Mouse (Mus musculus): ENCODE measurements at regions not wholly inside any gene's neighbourhood (a gene's known extent, or its start where the extent isn't known, plus 50 kb on each side); places are given as distances from the start of the nearest gene placed in this dataset.
A peak's percentile ranks its signal among the peaks of the same experiment; 100 is the strongest.

- DNase-seq (ENCODE audit: low spot score), result no peak
Observed at GRCm38 (mm10) chr9:122566060-122566459, 181.1 kb upstream of the Topaz1 start.

DNA sequence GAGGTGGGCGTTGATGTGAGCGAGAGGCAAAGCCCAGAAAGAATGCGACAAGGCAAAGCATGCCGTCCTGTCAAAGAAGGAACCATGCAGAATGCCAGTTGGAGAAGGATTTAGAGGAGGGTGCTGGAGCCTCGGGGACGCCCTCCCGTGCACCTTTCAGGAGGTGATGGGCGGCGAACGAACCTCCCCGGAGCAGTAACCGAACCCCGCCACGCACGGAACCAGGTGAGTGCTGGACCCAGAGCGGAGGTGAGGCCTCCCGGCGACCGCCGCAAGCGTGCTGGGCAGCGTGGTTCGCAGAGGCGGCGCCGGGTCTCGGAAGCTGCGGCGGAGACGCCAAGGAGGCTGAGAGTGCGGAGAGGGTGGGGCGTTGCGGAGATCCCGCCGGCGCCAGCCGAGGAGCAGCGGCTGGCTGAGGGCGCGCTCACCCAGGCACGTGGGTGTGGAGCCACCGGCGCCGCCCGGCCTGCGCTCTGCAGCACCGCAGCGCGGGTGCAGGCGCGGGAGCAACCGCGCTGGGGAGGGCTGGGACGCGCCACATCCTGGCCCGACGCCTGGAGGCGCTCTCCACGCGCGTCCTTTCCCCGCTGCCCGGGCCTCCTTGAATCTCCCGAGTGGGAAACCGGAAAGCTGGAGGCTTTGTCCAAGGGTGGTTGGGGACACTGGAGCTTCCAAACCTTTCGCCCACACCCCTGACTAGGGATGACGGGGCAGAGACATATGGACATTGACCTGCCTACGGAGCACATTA is 178.3 kb upstream of the Topaz1 start:
- no peak for DNase-seq (ENCODE audit: low spot score)

DNA sequence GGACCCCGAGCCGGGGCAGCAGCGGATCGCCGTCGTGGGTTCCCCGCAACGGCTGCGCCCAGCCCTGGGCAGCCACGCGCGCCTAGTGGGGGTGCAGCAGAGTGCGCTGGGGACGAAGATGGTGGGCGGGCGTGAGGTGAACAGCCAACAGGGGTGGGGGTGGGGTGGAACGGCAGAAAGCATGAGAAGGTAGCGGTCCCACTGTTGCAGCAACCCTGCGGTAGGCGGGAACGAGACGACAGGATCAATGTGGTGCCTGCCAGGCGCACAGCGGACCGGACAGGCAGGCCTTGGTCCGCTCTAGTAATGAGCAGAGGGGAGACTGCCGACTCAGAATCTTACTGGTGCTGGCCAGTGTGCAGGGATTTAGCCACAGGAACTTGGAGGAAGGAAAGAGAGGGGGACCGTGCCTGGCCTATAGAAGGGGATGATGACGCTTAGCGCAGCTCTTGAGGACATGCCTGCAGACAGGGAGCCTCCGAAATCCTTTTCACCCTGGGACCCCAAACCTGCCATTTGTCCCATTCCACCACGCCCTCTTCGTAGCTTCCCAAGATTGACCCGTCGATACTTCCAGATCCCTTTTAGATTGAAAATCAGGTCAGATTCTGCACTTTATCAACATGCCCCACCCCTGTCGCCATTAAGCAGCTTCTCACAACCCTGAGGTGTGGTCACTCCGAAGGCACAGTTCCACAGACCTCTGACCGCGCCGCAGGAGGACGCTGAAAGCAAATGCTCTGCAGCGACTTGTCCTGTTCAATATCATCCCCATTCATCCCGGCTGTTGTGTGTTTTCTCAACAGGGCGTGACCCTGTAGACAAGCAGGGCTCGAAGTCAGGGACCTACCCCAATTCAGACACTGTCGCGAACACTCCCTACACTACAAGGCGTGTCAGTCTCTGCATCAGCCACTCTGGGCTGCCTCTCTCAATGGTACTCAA is 177.4 kb upstream of the Topaz1 start:
- DNase-seq (ENCODE audit: low spot score), result no peak

DNA sequence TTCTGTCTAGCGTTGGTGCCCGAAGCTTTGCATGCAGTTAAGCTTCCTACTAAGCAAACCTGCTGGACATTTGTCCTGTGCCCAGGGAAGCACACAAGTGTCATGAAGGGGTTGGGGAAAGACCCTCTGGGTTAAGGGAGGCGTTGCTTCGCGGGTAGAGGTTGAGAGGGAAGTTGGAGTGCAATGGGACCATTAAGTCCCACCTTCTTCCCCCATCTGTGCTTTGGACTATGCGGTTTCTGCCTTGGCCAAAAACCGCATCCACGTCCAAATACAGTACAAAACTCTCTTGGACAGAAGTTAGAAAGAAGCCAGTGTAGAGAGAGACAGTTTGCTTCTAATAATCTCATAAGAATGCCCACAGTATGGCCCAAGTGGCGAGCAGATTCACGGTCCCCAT is 176.1 kb upstream of the Topaz1 start:
- DNase-seq (ENCODE audit: low spot score), result no peak

- no peak for DNase-seq (ENCODE audit: low spot score)
Observed at GRCm38 (mm10) chr9:122571402-122572059, 175.6 kb upstream of the Topaz1 start.

GRCm38 (mm10) chr9:122572060-122572835 is 174.9 kb upstream of the Topaz1 start:
- peak; percentile 5 for DNase-seq (ENCODE audit: low spot score)

GRCm38 (mm10) chr9:122572836-122573267 is 174.3 kb upstream of the Topaz1 start:
- DNase-seq (ENCODE audit: low spot score), result no peak

- DNase-seq (ENCODE audit: low spot score), result no peak
Observed at GRCm38 (mm10) chr9:122585228-122585627, 161.9 kb upstream of the Topaz1 start.

DNA sequence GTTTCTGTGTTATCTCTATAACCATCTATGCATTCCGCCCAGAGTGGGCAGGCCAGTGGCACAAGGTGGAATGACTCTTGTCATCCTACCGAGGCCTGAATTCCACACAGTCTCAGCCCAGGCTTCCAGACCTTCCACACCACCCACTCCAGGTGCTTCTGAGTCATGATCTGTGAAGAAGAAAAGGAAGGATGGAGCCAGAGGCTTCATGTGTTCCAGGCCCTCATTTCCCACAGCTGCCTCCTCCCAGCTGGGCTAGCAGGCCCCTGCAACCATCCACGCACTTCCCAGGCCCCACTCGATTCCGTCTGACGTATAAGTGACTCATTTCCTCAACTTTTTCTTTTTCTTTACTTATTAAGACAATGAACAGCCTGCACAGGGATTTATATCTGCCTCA is 160.7 kb upstream of the Topaz1 start:
- no peak for DNase-seq (ENCODE audit: low spot score)

DNA sequence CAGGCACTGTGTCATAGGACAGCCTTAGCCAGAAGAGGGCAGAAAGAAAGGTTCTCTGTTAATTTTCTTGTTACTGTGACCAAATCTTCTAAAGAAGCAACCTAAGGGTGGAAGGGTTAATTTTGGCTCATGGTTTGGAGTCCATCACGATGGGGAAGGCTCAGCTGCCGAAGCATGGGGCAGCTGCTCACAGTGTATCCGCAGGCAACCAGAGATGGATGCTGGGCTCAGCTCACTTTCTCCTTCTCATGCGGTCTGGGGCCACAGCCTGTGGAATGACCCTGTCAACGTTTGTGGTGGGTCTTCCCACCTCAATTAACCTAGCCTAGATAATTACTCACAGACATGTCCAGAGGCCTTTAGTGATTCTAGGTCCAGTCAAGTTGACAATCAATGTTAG is 160.2 kb upstream of the Topaz1 start:
- no peak for DNase-seq (ENCODE audit: low spot score)

- no peak for DNase-seq (ENCODE audit: low spot score)
Observed at GRCm38 (mm10) chr9:122588246-122588645, 158.9 kb upstream of the Topaz1 start.

GRCm38 (mm10) chr9:122592820-122593615 is 154.1 kb upstream of the Topaz1 start:
- DNase-seq (ENCODE audit: low spot score), result no peak

DNA sequence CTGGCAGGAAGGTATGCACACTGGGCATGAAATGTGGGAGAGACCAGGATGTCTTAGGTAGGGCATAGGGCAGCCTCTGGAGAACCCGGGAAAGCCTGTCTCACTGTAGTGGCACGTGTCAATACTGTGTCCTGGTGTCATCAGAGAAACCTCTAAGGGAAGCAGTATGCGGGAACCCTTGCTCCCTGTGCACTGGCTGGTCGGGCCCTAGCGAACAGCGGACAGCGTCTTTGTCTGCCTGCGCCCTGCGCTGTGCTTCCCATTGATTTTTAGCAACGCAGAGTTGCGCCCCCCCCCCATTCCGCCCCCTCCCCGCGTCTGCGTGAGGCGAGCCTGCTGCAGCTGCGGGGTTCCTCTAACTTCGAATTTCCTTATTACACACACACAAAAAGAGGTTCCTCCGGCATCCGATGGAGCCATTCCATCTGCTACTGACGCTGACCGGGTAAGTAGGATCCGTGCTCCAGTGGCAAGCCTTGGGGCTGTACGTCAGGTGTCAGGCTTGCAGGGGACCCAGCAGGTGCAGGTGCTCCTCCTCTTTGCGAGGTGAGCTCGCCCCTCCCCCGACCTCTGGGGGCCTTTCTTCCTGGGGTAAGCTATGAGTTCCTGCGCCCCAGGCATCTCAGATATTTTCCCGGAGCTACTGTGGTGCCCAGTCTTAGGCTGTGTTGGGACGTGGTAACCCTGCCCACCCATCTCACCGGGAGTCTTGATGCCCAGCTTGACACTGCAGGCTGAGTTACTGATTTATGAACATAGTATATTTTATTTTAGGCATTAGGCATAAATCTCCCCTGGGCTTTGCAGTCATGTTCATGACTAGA is 151.8 kb upstream of the Topaz1 start:
- DNase-seq (ENCODE audit: low spot score), result no peak

- no peak for DNase-seq (ENCODE audit: low spot score)
Observed at GRCm38 (mm10) chr9:122603106-122603505, 144.0 kb upstream of the Topaz1 start.

DNA sequence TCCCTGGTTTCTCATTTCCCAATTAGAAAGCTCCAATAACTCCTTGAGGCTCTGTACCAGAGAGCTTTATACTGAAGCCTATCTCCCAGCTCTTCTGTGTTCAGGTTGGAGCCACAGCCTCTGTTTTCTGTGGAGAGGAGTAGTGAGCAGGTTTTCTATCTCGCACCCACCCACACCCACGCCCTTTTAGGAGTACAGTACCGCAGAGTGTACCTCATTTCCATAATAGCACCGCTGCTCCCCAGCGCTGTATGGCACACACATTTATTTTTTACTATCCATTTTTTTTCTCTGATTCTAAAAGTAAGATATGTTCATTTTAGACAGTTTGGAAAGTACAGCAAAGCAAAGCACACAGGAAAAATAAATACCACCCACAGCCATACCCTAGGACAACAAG is 137.5 kb upstream of the Topaz1 start:
- no peak for DNase-seq (ENCODE audit: low spot score)

- no peak for DNase-seq (ENCODE audit: low spot score)
Observed at GRCm38 (mm10) chr9:122610918-122611317, 136.2 kb upstream of the Topaz1 start.

GRCm38 (mm10) chr9:122614579-122615252 is 132.4 kb upstream of the Topaz1 start:
- no peak for DNase-seq (ENCODE audit: low spot score)

GRCm38 (mm10) chr9:122615351-122615750 is 131.8 kb upstream of the Topaz1 start:
- DNase-seq (ENCODE audit: low spot score), result peak; percentile 16

DNA sequence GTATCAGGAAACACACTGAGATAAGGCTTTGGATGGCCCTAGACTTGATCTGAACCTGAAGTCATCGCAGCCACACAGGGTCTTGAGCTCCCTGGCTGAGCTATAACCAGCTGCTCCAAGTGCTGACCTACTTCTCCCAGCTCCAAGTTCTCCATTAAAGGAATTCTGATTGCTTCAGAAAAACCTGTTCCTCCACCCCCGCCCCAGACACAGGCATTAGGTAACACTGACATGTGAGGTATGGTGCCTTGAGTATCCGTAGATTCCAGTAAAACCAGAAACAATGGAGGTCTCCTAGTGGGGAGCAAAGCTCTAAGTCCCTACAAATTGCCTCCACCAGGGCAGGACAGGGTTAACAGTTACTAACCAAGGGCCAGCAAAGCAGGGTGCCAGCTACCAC is 129.4 kb upstream of the Topaz1 start:
- DNase-seq (ENCODE audit: low spot score), result peak; percentile 43

Measured in lung, postnatal 25 days (tissue).